Mouse (Mus musculus): Measurements from ENCODE around the gene Tab2.

GRCm38 (mm10) chr10:7943006-7943405, 13.0 kb downstream of the Tab2 start:
- TF ChIP-seq CTCF (IDR thresholded peaks at IDR 0.05; ENCODE audit: extremely low read depth, insufficient read length, insufficient replicate concordance, low read depth, low read length) (no peak), POLR2A (IDR thresholded peaks at IDR 0.05; ENCODE audit: low read depth, low read length) (no peak)
